Comparison of ENCODE assay signal across 21 mouse cellular contexts in the genomic region with DNA sequence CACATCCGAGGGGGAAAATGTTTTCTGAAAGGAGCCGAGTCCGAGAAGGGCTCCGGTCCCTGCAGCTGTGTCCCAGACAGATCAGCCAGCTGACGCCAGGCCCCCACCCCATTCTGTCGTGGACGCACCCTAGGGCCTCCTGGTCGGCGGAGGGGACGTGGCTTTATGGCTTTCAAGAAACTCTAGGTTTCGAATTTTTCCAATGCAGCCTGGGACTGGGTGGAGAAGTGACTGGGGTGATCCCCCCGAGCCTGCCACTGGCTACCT.
A peak's percentile ranks its signal among the peaks of the same experiment; 100 is the strongest.
DNase-seq lines count a peak whose midpoint lies in the region; ATAC-seq and TF ChIP-seq lines count a peak whose summit lies in the region.
"Had no signal": no experiment of that assay in that cellular context is flagged by ENCODE, and none has a peak within 500 bp of the region (broad histone marks: within the 10 kb centered on the region; RNA-seq: fewer than 3 reads in every experiment).

No protein-coding gene starts in this region.

- no peak overlapping the region for H3K4me2 ChIP-seq in forebrain, embryonic 11.5 days (ENCODE audit: low read depth, low read length, severe bottlenecking)
- no peak overlapping the region for H3K4me2 ChIP-seq in forebrain, embryonic 16.5 days (ENCODE audit: low read length)
- H3K4me2 ChIP-seq in kidney, embryonic 15.5 days = 0 out of 2 replicates have a peak overlapping the region, but pooled peaks have one; percentile 87
- 0 out of 2 replicates have a peak overlapping the region, but pooled peaks have one; percentile 77 for H3K4me2 ChIP-seq in limb, embryonic 14.5 days (replicated peaks; ENCODE audit: low read depth, low read length, severe bottlenecking)

- ATAC-seq in forebrain, embryonic 11.5 days (replicated peaks; ENCODE audit: low FRiP score) = no peak
- no peak for ATAC-seq in forebrain, embryonic 16.5 days
- no peak for ATAC-seq in kidney, embryonic 15.5 days (replicated peaks; ENCODE audit: low FRiP score)
- no peak for ATAC-seq in limb, embryonic 14.5 days (ENCODE audit: low FRiP score, low read depth)
- ATAC-seq: activated CD4-positive, CD25-positive, alpha-beta regulatory T cell, adult 4 months; CD4-positive, CD25-positive, alpha-beta regulatory T cell, adult 4 months had no signal

- WGBS in forebrain, embryonic 11.5 days = 16% methylated on average over 12 of the region's 12 CpGs
- 21% methylated on average over 12 of the region's 12 CpGs for WGBS in forebrain, embryonic 16.5 days
- WGBS in kidney, embryonic 15.5 days = 36% methylated on average over 12 of the region's 12 CpGs
- WGBS in embryonic facial prominence, embryonic 10.5 days = 14% methylated on average over 12 of the region's 12 CpGs
- 35% methylated on average over 12 of the region's 12 CpGs for WGBS in limb, embryonic 14.5 days

- no peaks in the 10 kb centered on the region for H3K9me3 ChIP-seq in forebrain, embryonic 11.5 days (ENCODE audit: control insufficient read depth, low read length)
- H3K9me3 ChIP-seq in forebrain, embryonic 16.5 days (ENCODE audit: control insufficient read depth, low read length) = no peaks in the 10 kb centered on the region
- no peaks in the 10 kb centered on the region for H3K9me3 ChIP-seq in kidney, embryonic 15.5 days (replicated peaks)
- H3K9me3 ChIP-seq in embryonic facial prominence, embryonic 10.5 days = no peaks in the 10 kb centered on the region
- no peaks in the 10 kb centered on the region for H3K9me3 ChIP-seq in limb, embryonic 14.5 days (ENCODE audit: control insufficient read depth, low read length)
- H3K9me3 ChIP-seq: G1E had no signal

- no peaks in the 10 kb centered on the region for H3K36me3 ChIP-seq in forebrain, embryonic 11.5 days (ENCODE audit: control insufficient read depth, insufficient read depth, low read length)
- H3K36me3 ChIP-seq in forebrain, embryonic 16.5 days (ENCODE audit: control insufficient read depth, insufficient read depth) = no peaks in the 10 kb centered on the region
- no peaks in the 10 kb centered on the region for H3K36me3 ChIP-seq in kidney, embryonic 15.5 days
- H3K36me3 ChIP-seq in embryonic facial prominence, embryonic 10.5 days (replicated peaks) = no peaks in the 10 kb centered on the region
- H3K36me3 ChIP-seq in limb, embryonic 14.5 days (ENCODE audit: control insufficient read depth, insufficient read depth, low read length) = no peaks in the 10 kb centered on the region
- H3K36me3 ChIP-seq: G1E had no signal

- no peak overlapping the region for H3K27ac ChIP-seq in forebrain, embryonic 11.5 days (ENCODE audit: low read depth, low read length)
- H3K27ac ChIP-seq in forebrain, embryonic 16.5 days (ENCODE audit: low read length) = no peak overlapping the region
- no peak overlapping the region for H3K27ac ChIP-seq in kidney, embryonic 15.5 days
- H3K27ac ChIP-seq in embryonic facial prominence, embryonic 10.5 days (replicated peaks) = peak overlapping the region; percentile 85; the same call in 1 of the 2 replicates
- H3K27ac ChIP-seq in limb, embryonic 14.5 days (replicated peaks; ENCODE audit: low read depth, low read length) = no peak overlapping the region

- H3K4me1 ChIP-seq in forebrain, embryonic 11.5 days (replicated peaks; ENCODE audit: control insufficient read depth, insufficient read depth, low read length) = peaks cover 12% of the 10 kb centered on the region; the same call in 1 of the 2 replicates
- peaks cover 14% of the 10 kb centered on the region for H3K4me1 ChIP-seq in forebrain, embryonic 16.5 days (replicated peaks; ENCODE audit: control insufficient read depth, insufficient read depth, low read length)
- H3K4me1 ChIP-seq in kidney, embryonic 15.5 days = peaks cover 36% of the 10 kb centered on the region
- H3K4me1 ChIP-seq in embryonic facial prominence, embryonic 10.5 days = peaks cover 56% of the 10 kb centered on the region
- H3K4me1 ChIP-seq in limb, embryonic 14.5 days (ENCODE audit: control insufficient read depth, insufficient read depth, low read length) = peaks cover 29% of the 10 kb centered on the region

- no peak overlapping the region for H3K9ac ChIP-seq in forebrain, embryonic 11.5 days (ENCODE audit: low read length)
- no peak overlapping the region for H3K9ac ChIP-seq in forebrain, embryonic 16.5 days (replicated peaks; ENCODE audit: low read depth, low read length)
- no peak overlapping the region for H3K9ac ChIP-seq in kidney, embryonic 15.5 days
- H3K9ac ChIP-seq in limb, embryonic 14.5 days (ENCODE audit: low read depth, low read length, severe bottlenecking) = no peak overlapping the region
- H3K9ac ChIP-seq: forebrain, postnatal 0 days had no signal

- peaks cover 88% of the 10 kb centered on the region for H3K27me3 ChIP-seq in forebrain, embryonic 11.5 days (ENCODE audit: control insufficient read depth, insufficient read depth, low read length)
- peaks cover 70% of the 10 kb centered on the region for H3K27me3 ChIP-seq in forebrain, embryonic 16.5 days (replicated peaks; ENCODE audit: control insufficient read depth, insufficient read depth, low read length)
- peaks cover 63% of the 10 kb centered on the region for H3K27me3 ChIP-seq in kidney, embryonic 15.5 days
- H3K27me3 ChIP-seq in embryonic facial prominence, embryonic 10.5 days (replicated peaks; ENCODE audit: low read depth, poor library complexity, severe bottlenecking) = peaks cover 98% of the 10 kb centered on the region
- peaks cover 34% of the 10 kb centered on the region for H3K27me3 ChIP-seq in limb, embryonic 14.5 days (ENCODE audit: control insufficient read depth, insufficient read depth, low read length)

- H3K4me3 ChIP-seq in forebrain, embryonic 11.5 days (ENCODE audit: low read depth, low read length) = no peak overlapping the region
- H3K4me3 ChIP-seq in forebrain, embryonic 16.5 days (replicated peaks; ENCODE audit: low read length) = no peak overlapping the region
- H3K4me3 ChIP-seq in kidney, embryonic 15.5 days (replicated peaks) = no peak overlapping the region
- no peak overlapping the region for H3K4me3 ChIP-seq in embryonic facial prominence, embryonic 10.5 days
- no peak overlapping the region for H3K4me3 ChIP-seq in limb, embryonic 14.5 days (replicated peaks; ENCODE audit: low read length)
- H3K4me3 ChIP-seq: erythroblast, embryonic 14.5 days; megakaryocyte, embryonic 14.5 days; myocyte had no signal

- DNase-seq in forebrain, embryonic 11.5 days (ENCODE audit: low spot score) = peak; percentile 53
- no peak for DNase-seq in kidney, adult 9 months
- no peak for DNase-seq in embryonic facial prominence, embryonic 10.5 days (ENCODE audit: low spot score)
- no peak for DNase-seq in limb, embryonic 14.5 days (ENCODE audit: low spot score)
- no peak for DNase-seq in layer of hippocampus, adult 9-10 months (ENCODE audit: low spot score)
- DNase-seq in left cerebral cortex, adult 18-20 months (ENCODE audit: low spot score in 2 of 2) = no peak
- DNase-seq: adrenal gland, postnatal 14 days; heart, postnatal 4 days; kidney, adult 8-10 months; kidney, postnatal 36 days; lung, adult 18-20 months; thymus, adult 2 months had no signal

- no peak for TF ChIP-seq POLR2A in limb, embryonic 14.5 days (IDR thresholded peaks at IDR 0.05; ENCODE audit: borderline replicate concordance, extremely low read depth, insufficient read depth, insufficient read length)

Comparison
In these comparisons a context has a peak if more than half of its experiments do, and no peak if none do; other contexts are left out.
1. H3K4me2 ChIP-seq: peak in kidney, embryonic 15.5 days (single experiment) and limb, embryonic 14.5 days (single experiment); none in forebrain, embryonic 11.5 days (single experiment) and forebrain, embryonic 16.5 days (single experiment).